Mouse (Mus musculus) spleen, adult 2 months (tissue): ENCODE data around the gene Ell. TPM values are rescaled to one million over a fixed set of nuclear protein-coding genes. Genes with fewer than 3 reads are reported as not detected.
A peak's percentile ranks its signal among the peaks of the same experiment; 100 is the strongest.

ENCODE experiments used
- DNase-seq, 2 experiments: peaks; one replicate each; pipeline versions ENCODE4 v3.0.0 to v3.0.0-alpha.2; 2012 to 2021; ENCODE audit warnings: low spot score in 2 of 2, low read depth in 1 of 2
- H3K27ac ChIP-seq: fragments of 200-500 bp; 2 replicates; pipeline ENCODE4 v1.5.1; 2012; ENCODE audit warnings: low read length, inconsistent platforms; ENCODE audit not compliant: insufficient read depth
- H3K27me3 ChIP-seq: fragments of 200-500 bp; 2 replicates; pipeline ENCODE4 v1.6.1; 2012; ENCODE audit warnings: mild to moderate bottlenecking, moderate library complexity, low read length, inconsistent platforms; ENCODE audit not compliant: control insufficient read depth, insufficient read depth
- H3K36me3 ChIP-seq: fragments of 200-500 bp; 2 replicates; pipeline ENCODE4 v1.6.1; 2012; ENCODE audit warnings: mild to moderate bottlenecking, low read length, inconsistent platforms; ENCODE audit not compliant: control insufficient read depth, insufficient read depth
- H3K4me1 ChIP-seq: fragments of 200-500 bp; 2 replicates; pipeline ENCODE4 v1.6.1; 2011; ENCODE audit warnings: inconsistent platforms; ENCODE audit not compliant: control insufficient read depth, insufficient read depth, insufficient read length
- H3K4me3 ChIP-seq: fragments of 200-500 bp; 2 replicates; pipeline ENCODE4 v1.5.1; 2011; ENCODE audit warnings: mild to moderate bottlenecking, inconsistent platforms; ENCODE audit not compliant: insufficient read depth, insufficient read length; ENCODE audit errors: extremely low read depth
- CTCF ChIP-seq: fragments of 200-500 bp; IDR thresholded peaks from 2 replicates; pipeline ENCODE4 v1.5.1; 2011; ENCODE audit warnings: mild to moderate bottlenecking, inconsistent platforms; ENCODE audit not compliant: insufficient read depth, insufficient read length, insufficient replicate concordance; ENCODE audit errors: extremely low read depth
- POLR2A ChIP-seq: fragments of 200-500 bp; IDR thresholded peaks from 2 replicates; pipeline ENCODE4 v1.6.1; 2011; ENCODE audit warnings: low read depth, low read length, inconsistent platforms
- WGBS: fragments of 180-500 bp; shearing (Covaris S2); methylation state at CpG from one replicate; pipeline ENCODE4 v1.1.7; 2018; 5-methylcytosine and 5-hydroxymethylcytosine counted together
- polyA plus RNA-seq: library from polyadenylated mRNA; depleted of rRNA; stranded (reverse); fragments of >200 nt; gene quantifications from 2 replicates; pipeline ENCODE4 v1.2.3, GENCODE M21; 2012

The Ell gene
- polyA plus RNA-seq, 1 experiment: 21.3 TPM

DNA sequence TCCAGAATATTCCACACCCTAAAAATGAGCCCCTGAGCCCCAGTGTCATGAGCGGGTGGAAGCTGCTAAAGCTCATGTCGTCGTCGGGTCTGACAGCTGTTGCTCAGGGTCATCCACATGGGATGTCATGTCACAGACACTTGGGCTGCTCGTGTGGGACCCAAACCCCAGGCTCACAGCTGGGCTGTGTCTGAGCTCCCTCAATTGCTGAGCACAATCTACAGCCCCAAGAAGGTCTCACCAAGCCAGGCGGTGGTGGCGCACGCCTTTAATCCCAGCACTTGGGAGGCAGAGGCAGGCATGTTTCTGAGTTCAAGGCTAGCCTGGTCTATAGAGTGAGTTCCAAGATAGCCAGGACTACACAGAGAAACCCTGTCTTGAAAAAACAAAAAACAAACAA, 76.0 kb downstream of the Ell start:
- no peak overlapping the region for H3K4me3 ChIP-seq
- 89% methylated on average over 8 of the region's 8 CpGs for WGBS
- H3K4me1 ChIP-seq: peaks cover 33% of the 10 kb centered on the region; the same call in 1 of the 2 replicates
- no peaks in the 10 kb centered on the region for H3K36me3 ChIP-seq
- H3K27ac ChIP-seq: 0 out of 2 replicates have a peak overlapping the region, but pooled peaks have one; percentile 5
- DNase-seq: no peak
- H3K27me3 ChIP-seq: no peaks in the 10 kb centered on the region
- TF ChIP-seq CTCF: no peak
- no peak for TF ChIP-seq POLR2A

DNA sequence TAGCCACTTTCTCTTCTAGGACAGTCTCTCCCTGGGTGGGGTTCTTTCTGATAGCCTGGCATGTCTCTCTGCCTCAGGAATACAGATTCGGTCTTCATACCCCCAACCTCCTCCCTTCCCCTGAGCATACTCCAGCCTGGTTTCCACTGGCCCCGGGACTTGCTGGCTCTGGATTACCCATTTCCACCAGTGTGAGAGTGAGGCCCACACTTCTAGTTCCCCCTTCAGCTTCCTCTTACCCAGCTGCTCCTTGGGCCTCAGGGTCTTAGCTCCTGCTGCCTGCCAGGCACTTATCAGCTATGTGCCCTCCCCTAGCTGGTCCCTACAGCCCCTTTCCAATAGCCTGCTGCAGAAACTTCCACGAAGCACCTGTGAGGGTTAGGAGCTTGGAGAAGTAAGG, 76.6 kb downstream of the Ell start, which contains the start of gene Lrrc25:
TSS of gene Lrrc25 (plus strand) at position 262 of the 400 bp plus-strand sequence.
- H3K4me3 ChIP-seq: peak within 1 kb of the TSS; percentile 59
- peak within 1 kb of the TSS; percentile 84 for H3K27ac ChIP-seq
- no peaks in the 10 kb centered on the region for H3K27me3 ChIP-seq
- no peak for DNase-seq
- peaks cover 29% of the 10 kb centered on the region; the same call in 1 of the 2 replicates for H3K4me1 ChIP-seq
- no peaks in the 10 kb centered on the region for H3K36me3 ChIP-seq
- WGBS: 18% methylated on average over 3 of the region's 3 CpGs
- TF ChIP-seq CTCF: no peak
- TF ChIP-seq POLR2A: no peak

GRCm38 (mm10) chr8:70616645-70617044, 77.4 kb downstream of the Ell start:
- 32% methylated on average over 11 of the region's 11 CpGs for WGBS
- no peak for DNase-seq
- Histone ChIP-seq H3K27me3 (no peaks in the 10 kb centered on the region), H3K36me3 (no peaks in the 10 kb centered on the region), H3K4me1 (peaks cover 29% of the 10 kb centered on the region; the same call in 1 of the 2 replicates), H3K4me3 (peak overlapping the region; percentile 59), H3K27ac (peak overlapping the region; percentile 84)
- TF ChIP-seq CTCF (no peak), POLR2A (no peak)

DNA sequence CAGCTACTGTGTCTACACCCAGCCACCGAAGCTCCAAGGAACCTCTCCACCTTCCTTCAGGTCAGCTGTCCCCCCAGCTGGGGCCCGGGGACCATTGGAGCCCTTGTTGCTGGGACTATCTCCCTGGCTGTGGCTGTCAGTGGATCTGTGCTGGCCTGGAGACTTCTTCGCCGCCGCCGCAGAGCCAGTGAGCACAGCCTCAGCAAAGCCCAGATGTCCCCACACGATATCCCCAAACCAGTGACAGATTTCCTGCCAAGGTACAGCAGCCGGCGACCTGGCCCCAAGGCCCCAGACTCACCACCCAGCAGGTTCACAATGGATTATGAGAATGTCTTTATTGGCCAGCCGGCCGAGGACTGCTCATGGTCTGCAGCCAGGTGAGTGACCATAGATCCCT, 78.7 kb downstream of the Ell start:
- no peak for TF ChIP-seq POLR2A
- no peak for TF ChIP-seq CTCF
- no peaks in the 10 kb centered on the region for H3K27me3 ChIP-seq
- 36% methylated on average over 11 of the region's 11 CpGs for WGBS
- H3K4me1 ChIP-seq: peaks cover 29% of the 10 kb centered on the region; the same call in 1 of the 2 replicates
- no peaks in the 10 kb centered on the region for H3K36me3 ChIP-seq
- peak overlapping the region; percentile 59 for H3K4me3 ChIP-seq
- H3K27ac ChIP-seq: peak overlapping the region; percentile 84
- no peak for DNase-seq

GRCm38 (mm10) chr8:70618888-70619334, 79.7 kb downstream of the Ell start:
- Histone ChIP-seq H3K27me3 (no peaks in the 10 kb centered on the region), H3K4me1 (peaks cover 29% of the 10 kb centered on the region; the same call in 1 of the 2 replicates), H3K36me3 (no peaks in the 10 kb centered on the region), H3K4me3 (peak overlapping the region; percentile 26; the same call in 1 of the 2 replicates), H3K27ac (peak overlapping the region; percentile 84)
- 7% methylated on average over 9 of the region's 9 CpGs for WGBS
- peak; percentile 88 to 90 for DNase-seq
- TF ChIP-seq POLR2A: 0 out of 2 replicates have a peak, but pooled peaks have one; percentile 11
- no peak for TF ChIP-seq CTCF

DNA sequence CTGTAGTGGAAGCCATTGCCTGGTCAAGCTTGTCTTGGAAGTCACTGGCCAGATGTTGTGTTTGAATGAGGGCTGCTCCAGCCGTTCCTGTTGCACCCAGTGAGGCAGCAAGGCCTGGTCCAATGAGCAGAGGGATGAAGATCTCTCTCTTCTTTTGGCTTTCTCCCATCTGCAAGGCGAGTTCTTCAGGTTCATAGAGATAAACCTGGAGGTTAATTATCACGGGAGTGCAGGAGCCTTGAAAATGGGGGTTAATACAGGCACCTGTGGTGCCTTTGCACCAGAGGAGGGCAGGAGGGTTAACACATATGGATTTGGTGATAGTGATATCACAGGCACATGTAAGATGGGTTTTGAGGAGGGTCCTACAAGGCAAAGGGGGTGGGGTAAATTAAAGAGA, 83.0 kb downstream of the Ell start:
- no peak for DNase-seq
- 74% methylated on average over 3 of the region's 3 CpGs for whole genome bisulfite sequencing
- H3K4me1 ChIP-seq: peaks cover 18% of the 10 kb centered on the region; the same call in 1 of the 2 replicates
- H3K4me3 ChIP-seq: no peak overlapping the region
- H3K27ac ChIP-seq: no peak overlapping the region
- H3K36me3 ChIP-seq: no peaks in the 10 kb centered on the region
- TF ChIP-seq POLR2A (no peak), CTCF (no peak)
- no peaks in the 10 kb centered on the region for H3K27me3 ChIP-seq

DNA sequence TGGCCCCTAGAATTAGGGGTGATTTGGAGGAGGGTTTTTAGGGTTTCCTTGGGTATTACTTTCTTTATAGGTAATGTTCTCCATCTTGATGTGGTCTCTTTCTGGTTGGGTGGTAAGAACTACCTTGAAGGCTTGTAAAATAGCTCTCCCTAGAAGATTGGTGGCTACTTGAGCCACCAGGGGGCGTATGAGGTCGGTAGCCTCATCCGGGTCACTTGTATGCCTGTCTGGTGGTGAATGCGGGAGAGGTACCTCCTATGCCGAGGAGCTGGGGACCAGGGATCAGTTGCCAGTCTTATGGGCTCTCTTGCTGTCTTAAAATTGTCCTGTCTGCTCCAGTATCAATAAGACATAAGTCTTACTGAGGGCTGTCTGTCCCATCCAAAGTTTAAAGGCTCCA, 85.8 kb downstream of the Ell start:
- 34% methylated on average over 5 of the region's 5 CpGs for WGBS
- H3K4me1 ChIP-seq: peaks cover 3% of the 10 kb centered on the region; the same call in 1 of the 2 replicates
- DNase-seq: peak in 1 of 2 experiments; percentile 28
- H3K36me3 ChIP-seq: no peaks in the 10 kb centered on the region
- no peak overlapping the region for H3K27ac ChIP-seq
- H3K4me3 ChIP-seq: no peak overlapping the region
- peak; percentile 26; the same call in 1 of the 2 replicates for TF ChIP-seq CTCF
- no peak for TF ChIP-seq POLR2A
- no peaks in the 10 kb centered on the region for H3K27me3 ChIP-seq
